In the genomic region with DNA sequence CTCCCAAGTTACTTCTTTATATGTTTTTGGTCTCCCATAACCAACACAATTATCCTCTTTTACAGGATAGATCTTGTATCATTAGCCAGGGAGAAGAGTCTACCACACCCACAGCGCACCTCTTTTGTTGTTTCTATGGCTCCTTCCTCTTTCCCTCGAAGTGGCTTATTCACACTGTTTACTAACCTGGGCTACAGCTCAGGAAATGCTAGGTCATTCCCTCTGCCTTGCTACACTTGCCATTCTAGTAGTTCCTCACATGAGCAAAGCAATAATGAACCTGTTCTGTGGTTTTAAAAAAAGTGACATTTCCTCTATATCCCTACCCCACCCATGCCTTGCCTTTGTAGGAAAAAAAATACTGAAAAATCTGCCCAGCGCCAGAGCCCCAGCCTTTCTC, we compare ENCODE assay signal across 29 mouse cellular contexts. TPM values are rescaled to one million over a fixed set of nuclear protein-coding genes. Genes with fewer than 3 reads are reported as not detected.
"Had no signal": no experiment of that assay in that cellular context is flagged by ENCODE, and none has a peak within 500 bp of the region (broad histone marks: within the 10 kb centered on the region; RNA-seq: fewer than 3 reads in every experiment).

No protein-coding gene starts in this region.

- H3K4me2 ChIP-seq: limb, embryonic 13.5 days; liver, embryonic 12.5 days; liver, embryonic 15.5 days; midbrain, embryonic 13.5 days; neural tube, embryonic 12.5 days; neural tube, embryonic 15.5 days had no signal

- H3K36me3 ChIP-seq: limb, embryonic 10.5 days; limb, embryonic 13.5 days; liver, embryonic 12.5 days; liver, embryonic 15.5 days; midbrain, embryonic 10.5 days; midbrain, embryonic 13.5 days; neural tube, embryonic 12.5 days; neural tube, embryonic 15.5 days had no signal

- H3K4me1 ChIP-seq: limb, embryonic 10.5 days; limb, embryonic 13.5 days; liver, embryonic 12.5 days; liver, embryonic 15.5 days; midbrain, embryonic 10.5 days; midbrain, embryonic 13.5 days; neural tube, embryonic 12.5 days; neural tube, embryonic 15.5 days had no signal

- H3K9me3 ChIP-seq: limb, embryonic 10.5 days; limb, embryonic 13.5 days; liver, embryonic 12.5 days; liver, embryonic 15.5 days; midbrain, embryonic 10.5 days; midbrain, embryonic 13.5 days; neural tube, embryonic 12.5 days; neural tube, embryonic 15.5 days had no signal

- DNase-seq: kidney, adult 11 months; kidney, adult 9 months; kidney, postnatal 14 days; kidney, postnatal 4 days; layer of hippocampus, adult 9-11 months; liver; lung, adult 2 months; lung, postnatal 14 days; lung, postnatal 4 days; thymus, adult 2 months; thymus, postnatal 14 days had no signal

- H3K9ac ChIP-seq: limb, embryonic 13.5 days; liver, embryonic 12.5 days; liver, embryonic 15.5 days; midbrain, embryonic 13.5 days; neural tube, embryonic 12.5 days; neural tube, embryonic 15.5 days had no signal

- H3K27me3 ChIP-seq: limb, embryonic 13.5 days; liver, embryonic 12.5 days; midbrain, embryonic 13.5 days; neural tube, embryonic 12.5 days; neural tube, embryonic 15.5 days had no signal

- H3K27ac ChIP-seq: layer of hippocampus, adult 2 months; limb, embryonic 10.5 days; limb, embryonic 13.5 days; liver, embryonic 12.5 days; liver, embryonic 15.5 days; midbrain, embryonic 10.5 days; midbrain, embryonic 13.5 days; neural tube, embryonic 12.5 days; neural tube, embryonic 15.5 days had no signal

- H3K4me3 ChIP-seq: layer of hippocampus, adult 2 months; limb, embryonic 10.5 days; limb, embryonic 13.5 days; liver, embryonic 12.5 days; liver, embryonic 15.5 days; megakaryocyte, embryonic 14.5 days; midbrain, embryonic 10.5 days; midbrain, embryonic 13.5 days; neural tube, embryonic 12.5 days; neural tube, embryonic 15.5 days had no signal

- ATAC-seq: liver, embryonic 12.5 days; midbrain, embryonic 13.5 days had no signal

RNA-seq across cellular contexts. Expression of a gene that starts 1.9 kb away (rescaled TPM):
- total RNA-seq: layer of hippocampus, adult 2 months; layer of hippocampus, postnatal 25 days; left cerebral cortex, adult 18-20 months; left cerebral cortex, postnatal 25 days; midbrain, postnatal 0 days had no signal
- polyA plus RNA-seq: kidney, embryonic 16.5 days; limb, embryonic 10.5 days; limb, embryonic 13.5 days; liver, embryonic 12.5 days; liver, embryonic 15.5 days; lung, embryonic 16.5 days; midbrain, embryonic 10.5 days; midbrain, embryonic 13.5 days; midbrain, postnatal 0 days; neural tube, embryonic 12.5 days; neural tube, embryonic 15.5 days; small intestine, adult 2 months; spleen, adult 2 months; thymus, adult 2 months had no signal
